Mouse (Mus musculus): ENCODE measurements around the gene Olfr1413. TPM values are rescaled to one million over a fixed set of nuclear protein-coding genes. Genes with fewer than 3 reads are reported as not detected.

Olfr1413 gene
- total RNA-seq (2021) = not detected
- long read RNA-seq, experiment 1 = 0 reads
- long read RNA-seq, experiment 2 = 0 reads

- no peak for DNase-seq (ENCODE audit: low spot score in 2 of 2)
These were observed at the start of gene Olfr1413 for GRCm38 (mm10) chr1:92571022-92571421. TSS of gene Olfr1413 (plus strand) at chr1:92571322.

DNA sequence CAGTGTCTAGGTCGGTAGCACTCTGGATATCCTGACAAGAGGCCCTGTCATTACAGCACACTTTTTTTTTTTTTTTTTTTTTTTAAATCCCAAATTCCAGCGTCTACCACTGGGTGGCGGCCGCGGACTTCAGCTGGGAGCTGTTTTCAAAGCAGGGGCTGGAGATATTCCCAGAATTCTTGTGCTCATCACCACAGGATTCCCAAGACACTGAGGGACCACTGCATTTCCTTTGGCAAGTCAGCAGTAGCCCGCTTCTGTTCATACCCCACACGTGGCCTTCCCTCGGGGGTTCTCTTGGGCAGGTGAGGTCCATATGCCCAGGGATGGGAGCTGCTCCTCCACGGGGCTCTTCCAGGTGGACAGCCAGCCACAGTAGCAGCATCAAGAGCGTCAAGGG lies 49.7 kb upstream of the Olfr1413 start:
- DNase-seq (ENCODE audit: low spot score in 2 of 2) = peak in 1 of 2 experiments; percentile 33

DNA sequence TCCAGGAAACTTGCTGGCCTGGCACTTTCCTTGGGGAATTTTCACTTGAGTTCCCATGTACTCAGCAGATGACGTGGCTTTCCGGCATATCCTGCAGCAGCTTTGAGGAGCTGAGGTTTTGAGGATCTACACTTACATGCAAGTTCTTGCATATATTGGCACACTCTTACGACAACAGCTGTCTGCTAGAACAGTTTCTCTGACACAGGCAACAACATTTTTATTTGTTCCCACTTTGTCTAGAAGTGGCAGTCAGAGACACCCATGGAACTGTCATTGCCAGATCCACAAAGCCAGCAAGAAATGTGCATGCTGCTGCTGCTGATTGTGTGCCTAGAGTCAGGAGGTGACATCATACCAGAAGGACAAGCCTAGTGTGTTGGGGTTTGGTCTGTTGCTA lies 47.4 kb upstream of the Olfr1413 start:
- no peak for DNase-seq (ENCODE audit: low spot score in 2 of 2)

GRCm38 (mm10) chr1:92536972-92537371 lies 34.1 kb upstream of the Olfr1413 start:
- no peak for DNase-seq (ENCODE audit: low spot score in 2 of 2)

GRCm38 (mm10) chr1:92539071-92539470 lies 32.1 kb upstream of the Olfr1413 start:
- no peak for DNase-seq (ENCODE audit: low spot score in 2 of 2)

GRCm38 (mm10) chr1:92545929-92546328 lies 25.2 kb upstream of the Olfr1413 start:
- no peak for DNase-seq (ENCODE audit: low spot score in 2 of 2)

GRCm38 (mm10) chr1:92585479-92585878 lies 14.4 kb downstream of the Olfr1413 start, which contains the start of gene Olfr1412:
TSS of gene Olfr1412 (plus strand) at chr1:92585779.
- DNase-seq (ENCODE audit: low spot score in 2 of 2) = no peak

DNA sequence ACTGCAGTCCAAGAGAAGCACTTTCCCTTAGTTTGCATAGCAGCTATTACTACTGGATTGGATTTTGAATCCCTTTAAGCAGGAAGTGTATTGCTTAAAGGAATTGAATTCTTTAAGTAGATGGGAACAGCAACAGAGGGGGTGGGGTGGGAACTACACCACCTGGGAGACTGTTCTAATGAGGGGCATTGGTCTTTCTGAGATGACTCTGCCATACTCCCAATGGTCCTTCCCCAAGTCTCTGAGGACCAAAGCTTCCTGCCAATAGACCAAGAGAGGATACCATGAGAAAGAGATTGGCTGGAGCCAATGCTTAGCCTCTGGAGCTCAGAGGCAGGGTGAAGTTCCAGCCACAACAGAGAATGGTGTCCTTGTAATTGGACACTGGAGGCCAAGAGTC lies 23.0 kb downstream of the Olfr1413 start, which contains the start of gene Olfr1411:
Olfr1411 (plus strand) TSS at position 301 of the 400 bp plus-strand sequence.
- DNase-seq (ENCODE audit: low spot score in 2 of 2) = no peak

DNA sequence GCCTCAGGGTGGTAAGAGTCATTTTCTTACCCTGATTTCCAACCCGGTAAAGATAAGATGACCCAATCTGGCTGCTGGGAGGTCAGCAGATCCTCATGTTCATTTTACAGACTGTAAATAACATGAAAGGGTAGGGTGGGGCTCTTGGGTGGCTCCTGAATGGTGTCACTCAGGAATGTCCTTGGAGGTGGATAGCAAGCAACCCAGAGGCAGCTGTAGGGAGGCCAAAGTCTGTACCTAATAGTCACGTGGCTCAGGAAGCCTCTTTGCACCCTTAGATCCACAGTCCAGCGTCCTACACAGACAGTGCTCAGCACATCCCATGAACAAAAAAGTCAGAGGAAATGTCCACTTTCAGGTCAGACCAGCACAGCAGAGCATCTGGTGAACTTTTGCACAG lies 24.9 kb downstream of the Olfr1413 start:
- no peak for DNase-seq (ENCODE audit: low spot score in 2 of 2)

GRCm38 (mm10) chr1:92605482-92605881 lies 34.4 kb downstream of the Olfr1413 start, which contains the start of gene Olfr1410:
TSS of gene Olfr1410 (plus strand) at chr1:92605782.
- DNase-seq (ENCODE audit: low spot score in 2 of 2) = no peak

DNA sequence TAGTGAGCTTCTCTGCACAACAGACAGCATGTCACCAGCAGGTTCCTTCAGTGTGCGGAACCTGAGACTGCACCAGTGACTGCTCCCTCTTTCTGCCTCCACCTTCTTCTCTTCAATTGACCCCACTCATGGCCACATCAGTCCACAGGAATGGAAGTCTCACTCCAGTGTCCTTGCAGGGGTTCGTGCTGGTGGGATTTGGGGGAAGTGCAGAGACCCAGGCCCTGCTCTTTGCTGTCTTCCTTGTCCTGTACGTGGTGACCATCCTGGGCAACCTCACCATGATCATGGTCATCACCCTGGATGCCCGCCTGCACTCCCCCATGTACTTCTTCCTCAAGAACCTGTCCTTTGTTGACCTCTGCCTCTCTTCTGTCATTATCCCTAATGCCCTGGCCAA lies 36.6 kb downstream of the Olfr1413 start:
- no peak for DNase-seq (ENCODE audit: low spot score in 2 of 2)

- DNase-seq (ENCODE audit: low spot score in 2 of 2) = peak in 1 of 2 experiments; percentile 28
These were observed 39.9 kb downstream of the Olfr1413 start for GRCm38 (mm10) chr1:92611008-92611407.

- DNase-seq (ENCODE audit: low spot score in 2 of 2) = no peak
These were observed 42.1 kb downstream of the Olfr1413 start for GRCm38 (mm10) chr1:92613175-92613574.

DNA sequence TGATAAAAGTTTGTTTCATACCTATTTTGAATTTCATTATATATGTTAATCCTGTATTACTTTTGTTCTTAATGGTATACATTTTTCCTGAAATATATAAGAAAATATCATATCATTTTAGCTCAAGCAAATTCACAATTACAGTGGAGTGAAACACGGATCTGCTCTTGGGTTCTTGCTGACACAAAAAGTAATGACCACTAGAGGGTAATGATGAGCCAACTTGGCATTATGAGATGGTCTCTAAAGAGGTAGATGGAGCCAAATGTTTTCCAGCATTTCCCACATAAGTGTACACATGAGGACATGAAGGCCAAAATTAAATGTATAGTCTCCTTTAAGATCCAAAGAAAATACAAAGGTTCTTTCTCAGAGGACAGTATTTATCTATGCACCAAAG lies 43.4 kb downstream of the Olfr1413 start:
- no peak for DNase-seq (ENCODE audit: low spot score in 2 of 2)

GRCm38 (mm10) chr1:92616046-92616445 lies 44.9 kb downstream of the Olfr1413 start:
- no peak for DNase-seq (ENCODE audit: low spot score in 2 of 2)

GRCm38 (mm10) chr1:92617488-92617887 lies 46.4 kb downstream of the Olfr1413 start, which contains the start of gene Olfr12:
TSS of gene Olfr12 (plus strand) at chr1:92617788.
- DNase-seq (ENCODE audit: low spot score in 2 of 2) = no peak

DNA sequence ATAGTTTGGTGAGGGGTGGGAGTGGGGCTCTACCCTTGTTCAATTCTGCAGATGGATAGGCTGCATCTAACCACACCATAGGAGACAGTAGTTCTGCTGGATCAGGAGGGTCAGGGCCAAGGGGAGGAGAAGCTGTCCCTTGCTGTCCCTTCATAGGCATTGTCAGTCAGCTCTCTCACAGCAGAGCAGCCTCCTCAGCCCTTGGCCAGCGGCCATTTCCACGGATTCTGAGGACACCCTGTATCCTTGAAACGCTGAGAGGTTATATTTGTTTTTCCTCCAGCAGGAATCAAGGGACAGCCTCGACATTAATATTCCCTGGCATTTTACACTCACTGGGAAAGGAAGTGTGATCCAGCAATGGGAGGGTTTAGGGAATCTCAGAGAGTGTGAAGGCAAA lies 47.2 kb downstream of the Olfr1413 start:
- no peak for DNase-seq (ENCODE audit: low spot score in 2 of 2)

Other genes starting within 250 kb of the Olfr1413 start
- gene Ndufa10, start 97.5 kb upstream of the Olfr1413 start, total RNA-seq (2021) = 100 to 1,000 TPM; 338 to 372 TPM
- gene Olfr1416, start 86.2 kb upstream of the Olfr1413 start, total RNA-seq (2021) = not detected
- gene Olfr1415, start 75.2 kb upstream of the Olfr1413 start, total RNA-seq (2021) = not detected
- not detected for gene Olfr1414, start 52.7 kb upstream of the Olfr1413 start, total RNA-seq (2021)
- not detected for gene Olfr1412, start 14.5 kb downstream of the Olfr1413 start, total RNA-seq (2021)
- gene Olfr1411, start 23.1 kb downstream of the Olfr1413 start, total RNA-seq (2021) = not detected
- gene Olfr1410, start 34.5 kb downstream of the Olfr1413 start, total RNA-seq (2021) = not detected
- not detected for gene Olfr12, start 46.5 kb downstream of the Olfr1413 start, total RNA-seq (2021)
- 100 to 1,000 TPM; 241 to 255 TPM for gene Cops9, start 70.7 kb downstream of the Olfr1413 start, total RNA-seq (2021)
- gene Otos, start 77.5 kb downstream of the Olfr1413 start, total RNA-seq (2021) = under 1 TPM in 1 of 2 experiments, not detected in 1; 0.57 TPM